Mouse (Mus musculus) bone marrow, adult 2 months (tissue): ENCODE data around the gene Btc.

Experiments used
- CTCF ChIP-seq: fragments of 200-500 bp; IDR thresholded peaks from 2 replicates; pipeline ENCODE4 v1.5.1; 2011; ENCODE audit warnings: low read length, control low read depth; ENCODE audit not compliant: control insufficient read depth, insufficient read depth
- POLR2A ChIP-seq: fragments of 200-500 bp; IDR thresholded peaks from 2 replicates; pipeline ENCODE4 v1.6.1; 2011; ENCODE audit warnings: low read depth, mild to moderate bottlenecking, control low read depth, low read length, borderline replicate concordance; ENCODE audit not compliant: control insufficient read depth

DNA sequence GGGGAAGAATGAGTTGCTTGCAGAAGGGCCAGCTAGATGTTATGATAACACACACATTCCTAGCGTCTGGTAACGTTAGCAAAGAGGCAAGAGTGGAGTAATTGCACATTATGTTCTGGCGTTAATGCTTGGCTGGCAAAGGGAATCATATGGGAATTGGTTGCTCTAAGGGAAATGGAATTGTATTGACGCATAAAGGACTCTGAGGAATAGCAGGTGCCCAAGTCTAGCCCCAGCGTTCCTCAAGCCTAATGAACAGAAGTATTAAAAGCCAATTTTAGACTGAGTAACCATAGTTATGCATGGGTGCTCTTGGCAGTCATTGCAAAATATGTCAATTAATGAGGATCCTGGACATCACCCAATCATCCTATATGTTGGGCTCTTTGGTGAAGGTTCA lies 50.1 kb downstream of the Btc start:
- TF ChIP-seq CTCF: no peak
- no peak for TF ChIP-seq POLR2A
